Mouse (Mus musculus): Measurements from ENCODE around the gene Ndufb10.

GRCm38 (mm10) chr17:24708646-24709045 lies 15.6 kb downstream of the Ndufb10 start:
- TF ChIP-seq GATA1 (IDR thresholded peaks at IDR 0.05; ENCODE audit: borderline replicate concordance, low read length) = no peak
- TF ChIP-seq FLI1 (IDR thresholded peaks at IDR 0.05; ENCODE audit: low read length) = no peak
